Mouse (Mus musculus): ENCODE data around the gene Pld1.

- TF ChIP-seq GATA1 (IDR thresholded peaks at IDR 0.05; ENCODE audit: low read length) (no peak), TAL1 (IDR thresholded peaks at IDR 0.05; ENCODE audit: low read length) (no peak)
These were observed 42.1 kb upstream of the Pld1 start, which contains the start of gene Tmem212 for GRCm38 (mm10) chr3:27896318-27896892.
